Mouse (Mus musculus): ENCODE data around the gene Tctex1d4. TPM values are rescaled to one million over a fixed set of nuclear protein-coding genes. Genes with fewer than 3 reads are reported as not detected.

Gene Tctex1d4
- total RNA-seq, 4 experiments from 2014 or later = not detected

DNA sequence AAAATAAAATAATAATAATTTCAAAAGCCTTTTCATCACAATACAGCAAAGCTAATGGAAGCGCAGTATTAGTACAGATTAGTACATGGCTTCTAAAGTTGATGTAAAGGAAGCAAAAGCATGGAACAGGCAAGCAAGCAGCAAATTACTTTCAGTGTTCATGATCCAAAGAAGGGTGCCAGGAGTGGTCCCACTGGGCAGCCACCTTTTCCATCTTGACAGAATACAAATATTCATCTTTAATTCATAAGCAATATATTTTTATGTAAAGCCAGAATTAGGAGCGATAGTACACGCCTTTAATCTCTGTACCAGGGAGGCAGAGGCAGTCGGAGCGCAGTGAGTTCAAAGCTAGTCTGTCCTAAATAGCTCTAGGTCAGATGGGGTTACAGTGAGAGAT is 7.0 kb upstream of the Tctex1d4 start:
- DNase-seq (ENCODE audit: low spot score in 2 of 2) = no peak

DNA sequence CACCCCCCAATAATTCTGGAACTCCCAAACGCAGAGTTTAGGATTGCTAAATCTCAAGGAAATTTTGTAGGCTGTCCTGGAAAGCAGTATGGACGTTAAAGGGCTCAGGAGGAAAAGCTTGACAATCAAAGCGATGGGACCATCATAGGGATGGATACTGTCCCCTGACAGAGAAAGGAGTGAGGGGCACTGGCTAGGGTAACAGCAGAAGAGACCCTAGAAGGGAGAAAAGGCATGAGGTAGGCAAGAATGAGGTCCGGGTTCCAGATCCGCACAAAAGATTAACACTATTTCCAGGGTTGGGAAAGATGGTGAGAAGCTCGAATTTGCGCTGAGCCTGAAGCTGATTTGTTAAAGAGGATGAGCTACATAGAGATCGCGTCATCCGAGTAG is 6.5 kb upstream of the Tctex1d4 start:
- DNase-seq (ENCODE audit: low spot score in 2 of 2) = no peak

DNA sequence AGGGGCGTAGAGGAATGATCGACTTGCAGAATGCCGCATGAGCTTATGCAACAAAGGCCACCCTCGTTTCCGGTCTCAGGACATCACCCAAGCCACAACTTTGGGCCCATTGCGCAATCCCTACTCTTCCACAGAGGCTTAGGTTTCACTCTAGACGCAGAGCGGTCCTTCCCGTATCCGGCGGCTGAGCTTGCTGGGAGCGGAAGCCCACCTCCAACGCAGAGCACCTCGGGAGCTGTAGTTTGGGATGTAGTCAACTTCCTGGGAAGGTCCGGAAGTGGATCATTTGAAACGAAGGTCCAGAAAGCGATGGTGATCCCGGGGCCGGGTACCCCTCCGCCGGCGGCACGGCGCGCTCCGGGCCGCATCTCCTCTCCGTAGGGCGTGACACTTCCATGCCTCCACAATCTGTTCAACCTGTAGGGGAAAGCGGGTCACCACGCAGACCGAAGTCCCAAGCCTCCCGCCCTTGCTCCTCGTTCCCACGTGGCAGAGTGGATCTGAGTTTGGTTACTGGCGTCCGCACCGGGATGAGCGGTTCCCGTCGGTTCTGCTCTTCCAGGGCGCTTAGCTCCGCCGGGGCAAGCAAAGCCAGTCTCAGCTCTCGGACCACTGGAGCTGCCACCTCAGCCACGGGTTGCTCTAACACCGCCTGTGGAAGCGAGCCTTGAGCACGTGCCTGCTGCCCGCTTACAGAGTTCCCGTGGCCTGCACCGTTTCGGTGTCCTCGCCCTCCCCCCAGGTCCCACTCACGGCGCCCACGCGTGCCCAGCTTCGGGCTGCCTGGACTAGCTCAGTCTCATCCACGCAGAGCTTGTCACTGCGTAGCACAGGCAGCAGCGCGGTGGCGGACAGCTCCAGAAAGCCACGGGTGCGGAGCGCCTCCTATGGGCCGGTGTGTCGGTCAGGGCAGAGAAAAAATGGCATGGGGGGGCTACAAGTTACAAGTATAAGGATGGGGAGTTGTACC is 5.9 kb upstream of the Tctex1d4 start:
- DNase-seq (ENCODE audit: low spot score in 2 of 2) = peak; percentile 85 to 96

DNA sequence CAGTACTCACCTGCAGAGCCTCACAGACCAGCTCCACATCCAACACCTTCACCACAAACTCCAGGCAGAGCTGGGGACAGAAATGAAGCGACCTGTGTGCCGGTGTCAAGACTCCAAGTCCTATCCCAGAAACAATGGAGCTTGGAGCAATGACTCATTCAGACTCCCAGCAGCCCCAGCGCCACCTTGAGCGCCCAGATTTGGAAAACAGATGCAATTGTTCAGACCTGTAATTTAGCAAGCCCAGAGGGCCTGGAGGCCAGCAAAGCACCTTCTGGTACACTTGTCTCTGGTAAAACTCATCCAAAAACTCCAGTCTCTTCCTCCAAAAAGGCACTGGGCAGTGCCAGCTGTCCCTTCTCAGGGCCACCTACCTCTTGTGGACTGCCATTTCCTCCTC is 4.4 kb upstream of the Tctex1d4 start:
- no peak for DNase-seq (ENCODE audit: low spot score in 2 of 2)

DNA sequence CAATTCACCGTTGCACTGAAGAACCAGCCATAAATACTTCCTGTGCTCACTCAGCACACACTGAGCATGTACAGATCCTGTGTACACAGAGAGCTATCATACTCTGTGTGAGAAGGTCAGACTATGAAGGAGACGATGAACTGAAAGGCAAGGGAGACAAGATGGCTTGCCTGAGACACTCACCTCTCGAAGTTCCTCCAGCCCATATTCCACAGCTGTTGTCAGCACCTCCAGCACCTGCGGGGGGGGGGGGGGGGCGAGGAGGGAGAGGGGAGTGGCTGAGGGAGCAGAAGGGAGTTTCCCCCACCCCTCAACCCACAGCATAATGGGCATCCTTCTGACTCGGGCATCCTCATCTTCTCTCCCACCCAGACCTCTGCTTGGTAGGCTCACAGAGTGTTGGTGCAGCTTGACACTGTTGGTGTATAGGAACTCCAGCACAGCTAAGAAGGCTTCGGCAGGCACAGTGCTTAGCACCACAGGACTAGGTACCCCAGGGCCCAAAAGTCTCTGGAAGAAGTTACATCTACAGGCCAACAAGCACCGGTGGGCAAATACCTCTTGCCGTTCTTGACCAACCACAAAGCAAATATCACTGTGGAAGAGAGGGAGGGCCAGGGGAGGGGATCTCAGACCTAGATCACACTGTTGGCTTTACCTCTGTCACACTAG is 2.9 kb upstream of the Tctex1d4 start:
- DNase-seq (ENCODE audit: low spot score in 2 of 2) = no peak

DNA sequence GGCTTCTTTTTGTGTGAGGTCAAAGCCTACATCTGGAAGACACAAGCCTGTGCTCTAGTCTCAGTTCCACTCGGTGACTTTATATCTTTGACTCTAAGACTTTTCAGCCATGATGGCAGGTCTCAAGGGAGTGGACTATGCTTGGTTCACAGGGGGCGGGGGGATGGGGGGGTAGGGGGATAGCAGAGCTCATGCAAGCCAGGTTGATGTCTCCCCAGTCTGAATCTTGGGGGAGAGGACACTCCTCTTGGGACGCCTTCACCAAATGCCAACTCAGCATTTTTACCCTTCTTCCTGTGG is 2.4 kb upstream of the Tctex1d4 start:
- no peak for DNase-seq (ENCODE audit: low spot score in 2 of 2)

DNA sequence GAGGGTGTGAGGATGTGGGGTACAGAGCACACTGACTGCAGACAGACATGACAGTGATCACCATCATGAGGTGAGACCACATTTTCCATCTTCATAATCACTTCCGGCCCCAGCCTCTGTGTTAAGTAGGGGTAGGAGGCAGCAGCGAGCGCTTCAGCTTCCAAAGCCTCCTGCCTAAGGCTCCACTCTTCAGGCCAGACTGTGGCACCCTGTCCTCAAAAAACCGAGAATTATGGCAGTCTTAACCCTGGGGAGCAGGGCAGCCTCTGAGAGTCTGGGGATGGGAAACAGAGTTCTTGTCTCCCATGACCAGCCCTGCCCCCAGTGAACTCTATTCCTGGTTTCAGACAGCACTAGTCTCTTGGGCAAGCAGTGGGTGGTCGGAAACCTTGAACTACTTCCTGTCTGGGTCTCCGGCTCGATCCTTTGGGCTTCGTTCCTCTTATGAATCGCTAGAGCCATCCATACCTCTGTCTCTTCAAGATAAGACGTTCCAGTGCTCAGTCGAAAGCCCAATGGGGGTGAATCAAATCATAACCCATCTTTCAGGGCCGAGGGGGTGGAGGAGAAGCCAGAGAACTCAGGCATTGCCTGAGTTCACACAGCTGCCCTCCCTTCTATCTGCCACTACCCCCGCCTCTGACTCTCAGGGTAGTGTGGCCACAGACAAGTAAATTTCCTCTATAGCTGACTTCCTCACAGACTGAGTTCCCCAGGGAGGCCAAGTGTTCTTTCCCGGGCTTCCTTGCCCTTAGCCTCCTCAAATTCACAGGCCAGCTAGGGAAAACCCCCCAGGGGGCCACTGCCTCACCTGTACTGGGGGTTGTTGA is 1.9 kb upstream of the Tctex1d4 start:
- no peak for DNase-seq (ENCODE audit: low spot score in 2 of 2)

DNA sequence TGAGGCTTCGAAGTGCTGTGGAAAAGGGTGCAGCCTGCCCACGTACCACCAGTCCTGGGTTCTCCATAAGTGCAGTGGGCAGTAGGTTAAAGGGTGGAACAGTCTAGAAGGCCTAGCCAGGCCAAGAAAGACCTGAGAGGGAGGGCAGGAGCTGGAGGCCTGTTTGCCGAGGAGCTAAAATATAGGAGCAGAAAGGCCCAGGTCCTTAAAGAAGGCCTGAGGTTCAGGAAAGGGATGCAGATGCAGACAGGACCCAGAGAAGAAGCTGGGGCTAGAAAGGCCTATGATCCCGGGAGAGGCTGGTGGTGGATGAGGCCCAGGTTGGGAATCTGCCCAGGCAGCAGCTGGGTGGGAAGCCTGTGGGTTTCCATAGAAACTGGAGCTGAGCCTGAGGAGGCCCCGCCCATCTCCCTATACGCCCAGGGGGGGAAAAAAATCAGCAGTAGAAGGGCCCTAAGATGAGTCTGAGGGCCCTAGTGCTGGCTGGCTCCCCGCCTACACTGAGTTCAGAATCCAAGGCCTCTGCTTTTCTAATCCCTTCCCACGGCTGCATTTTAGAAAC is 1.2 kb upstream of the Tctex1d4 start, which contains the start of gene Btbd19:
Gene Btbd19, minus strand, starts transcription at position 378 of the 562 bp plus-strand sequence.
- DNase-seq (ENCODE audit: low spot score in 2 of 2) = peak; percentile 46 to 80

DNA sequence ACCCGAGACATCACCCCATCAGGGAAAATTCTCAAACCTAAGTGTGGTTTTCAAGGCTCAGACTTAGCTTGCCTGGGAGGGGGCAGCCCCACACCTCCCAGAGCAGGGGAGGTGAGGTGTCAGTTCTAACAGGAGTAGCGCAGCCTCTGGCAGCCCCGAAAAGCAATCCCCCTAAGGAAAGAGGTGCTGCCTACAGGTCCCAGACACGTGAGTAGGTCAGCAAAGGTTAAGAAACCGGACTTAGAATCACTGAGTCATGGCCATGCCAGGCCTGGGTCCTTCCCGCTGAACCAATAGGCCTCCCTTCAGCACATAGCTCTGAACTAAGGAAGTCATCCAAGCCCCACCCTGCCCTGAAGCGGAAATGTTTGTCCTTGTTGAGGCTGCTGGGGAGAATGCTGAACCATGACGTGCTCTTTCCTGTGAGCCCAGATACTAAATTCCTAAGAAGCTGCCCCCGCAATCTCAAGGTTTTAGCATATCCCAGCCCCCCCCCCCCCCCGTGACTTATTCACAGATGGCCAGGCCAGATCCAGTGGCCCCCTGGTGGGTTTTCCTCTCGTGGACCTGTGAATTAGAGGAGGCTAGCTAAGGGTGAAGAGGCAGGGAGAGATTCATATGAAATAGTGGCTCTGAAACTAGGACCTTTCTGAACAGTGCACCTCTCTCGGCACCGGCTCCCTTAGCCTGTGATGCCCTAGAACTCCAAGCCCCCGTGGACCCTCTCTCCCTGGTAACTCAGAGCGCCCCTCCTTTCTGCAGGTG is 502 bp upstream of the Tctex1d4 start:
- no peak for DNase-seq (ENCODE audit: low spot score in 2 of 2)

DNA sequence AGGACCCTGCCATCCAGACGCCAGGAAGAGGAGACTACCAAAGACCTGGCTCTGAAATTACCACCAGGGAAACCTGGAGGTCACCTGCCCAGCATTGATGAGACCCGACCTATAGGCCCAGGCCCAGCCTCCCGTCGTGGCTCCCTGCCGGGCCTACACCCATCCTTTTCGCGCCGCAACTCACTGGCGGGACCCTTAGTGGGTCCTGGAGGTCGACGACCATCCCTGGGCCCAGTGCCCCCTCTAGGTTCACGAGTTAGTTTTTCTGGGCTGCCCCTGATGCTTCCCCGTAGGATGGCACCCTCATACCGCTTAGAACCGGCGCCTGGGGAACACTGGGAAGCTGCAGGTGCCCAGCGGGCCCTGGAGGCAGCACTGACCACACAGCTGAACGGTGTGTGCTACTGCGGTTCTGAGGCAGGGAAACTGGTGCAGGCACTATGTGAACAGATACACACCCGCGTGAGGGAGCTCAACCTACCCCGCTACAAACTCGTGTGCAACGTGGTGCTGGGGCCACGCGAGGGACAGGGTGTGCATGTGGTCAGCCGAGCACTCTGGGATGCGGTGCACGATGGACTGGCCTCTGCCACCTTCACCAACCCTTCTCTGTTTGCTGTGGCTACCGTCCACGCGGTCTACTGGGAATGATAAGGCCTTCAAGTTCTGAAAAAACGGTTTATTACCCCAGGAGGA is 1.5 kb downstream of the Tctex1d4 start:
- DNase-seq (ENCODE audit: low spot score in 2 of 2) = no peak

DNA sequence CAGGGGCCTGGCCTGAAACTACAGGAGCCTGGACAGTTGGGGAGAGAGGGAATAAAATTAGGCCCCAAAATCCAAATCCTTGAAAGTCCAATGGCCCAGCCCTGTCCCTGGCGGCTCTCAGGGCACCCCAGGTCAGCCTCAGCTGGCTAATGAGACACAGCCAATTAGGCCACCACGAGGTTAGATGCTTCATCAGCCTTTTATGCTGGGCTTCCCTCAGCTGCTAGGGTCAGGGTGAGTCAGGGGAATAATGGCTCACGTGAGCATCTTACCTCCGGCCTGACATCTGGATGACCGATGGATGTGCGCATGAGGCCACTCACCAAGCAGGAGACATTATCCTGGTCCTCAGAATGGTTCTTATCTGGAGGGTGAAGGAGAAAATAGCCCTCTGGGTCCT is 4.2 kb downstream of the Tctex1d4 start:
- no peak for DNase-seq (ENCODE audit: low spot score in 2 of 2)

DNA sequence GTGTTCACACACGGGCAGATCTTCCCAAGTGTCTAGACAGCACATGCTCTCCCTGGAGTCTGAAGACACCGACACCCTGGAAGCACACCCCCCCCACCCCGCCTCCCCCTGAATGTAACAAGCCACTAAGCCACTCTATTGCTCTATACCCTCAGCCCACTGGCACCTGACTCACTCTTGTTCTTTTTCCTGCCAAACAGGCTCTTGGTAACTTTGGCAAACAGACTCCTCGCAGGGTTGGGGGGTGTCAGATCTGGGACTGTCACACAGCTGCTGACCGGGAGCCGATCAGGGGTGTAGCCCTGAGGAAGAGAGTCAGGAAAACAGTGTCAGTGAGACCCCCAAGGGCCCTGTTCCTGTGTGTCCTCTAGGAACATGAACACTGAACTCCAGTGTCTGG is 4.6 kb downstream of the Tctex1d4 start:
- no peak for DNase-seq (ENCODE audit: low spot score in 2 of 2)

DNA sequence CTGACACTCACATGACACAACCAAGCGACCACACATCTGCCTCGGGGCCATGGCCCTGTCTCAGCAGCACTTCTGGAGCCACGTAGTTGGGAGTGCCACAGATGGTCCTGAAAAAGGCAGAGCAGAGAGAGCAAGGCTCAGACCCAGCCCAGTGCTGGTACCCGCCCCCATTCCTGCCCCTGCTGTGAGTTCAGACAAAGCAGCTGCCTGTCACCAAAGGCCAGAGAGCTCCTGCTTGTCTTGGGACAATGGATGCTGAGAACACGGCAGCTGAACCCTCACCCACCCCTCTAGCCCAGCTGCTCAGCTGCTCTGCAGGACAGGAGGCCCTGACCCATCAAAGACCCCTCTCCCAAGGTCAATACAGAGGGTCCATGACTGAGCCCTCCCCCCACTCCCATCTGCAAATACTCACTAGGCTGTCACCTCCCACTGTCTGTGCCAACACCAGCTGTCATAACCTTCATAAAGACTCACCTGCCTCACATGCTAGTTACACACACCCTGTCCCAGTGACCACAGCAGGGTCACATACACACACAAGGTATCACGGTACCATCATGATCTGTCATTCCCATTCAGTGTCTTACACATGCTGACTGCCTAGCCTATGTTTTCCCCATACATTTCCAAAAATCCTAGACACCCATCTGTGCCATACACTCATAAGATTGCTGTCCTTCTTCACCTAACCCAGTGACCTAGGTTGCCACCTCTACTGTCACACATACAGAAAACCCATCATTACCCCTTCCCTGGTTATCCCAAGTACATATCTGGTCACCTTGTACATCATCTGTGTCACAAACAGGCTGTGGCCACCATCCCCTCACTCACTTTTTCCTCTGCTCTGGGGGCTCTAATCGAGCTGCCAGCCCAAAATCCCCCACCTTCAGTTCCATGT is 5.5 kb downstream of the Tctex1d4 start:
- no peak for DNase-seq (ENCODE audit: low spot score in 2 of 2)

DNA sequence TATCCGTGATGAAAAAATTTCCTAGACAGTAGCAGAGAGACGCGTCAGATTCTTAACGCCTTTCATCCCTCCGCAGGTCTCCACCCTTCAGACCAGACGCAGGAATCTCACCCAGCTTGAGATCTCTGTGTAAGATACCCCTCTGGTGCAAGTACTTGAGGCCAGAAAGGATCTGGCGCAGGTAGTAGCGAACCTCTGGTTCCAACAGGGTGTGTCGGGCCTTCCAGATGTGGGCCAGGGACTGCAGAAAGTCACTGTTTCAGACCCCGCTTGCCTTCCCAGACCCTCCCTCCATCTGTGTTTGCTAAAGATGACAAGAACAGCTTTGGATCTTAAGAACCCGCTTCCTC is 6.2 kb downstream of the Tctex1d4 start:
- DNase-seq (ENCODE audit: low spot score in 2 of 2) = no peak

DNA sequence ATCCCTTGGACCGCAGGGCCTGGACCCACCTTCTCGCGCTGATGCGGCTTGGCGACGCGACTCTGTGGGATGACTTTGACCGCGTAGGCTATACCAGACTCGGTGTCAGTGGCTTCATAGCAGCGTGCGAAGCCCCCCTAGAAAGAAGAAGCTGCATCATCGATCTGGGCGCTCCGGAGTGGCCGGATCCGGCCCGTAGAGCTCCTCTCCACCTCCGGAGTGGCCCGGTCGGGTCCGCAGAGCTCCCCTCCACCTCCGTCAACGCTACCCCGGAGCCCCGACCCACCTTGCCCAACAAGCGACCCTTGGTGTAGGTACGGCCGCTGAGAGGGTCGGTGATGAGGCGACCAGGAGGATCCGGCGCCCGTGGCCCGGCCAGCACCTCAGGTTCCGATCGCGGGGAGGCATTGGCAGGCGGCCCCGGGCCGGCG is 6.8 kb downstream of the Tctex1d4 start:
- no peak for DNase-seq (ENCODE audit: low spot score in 2 of 2)

DNA sequence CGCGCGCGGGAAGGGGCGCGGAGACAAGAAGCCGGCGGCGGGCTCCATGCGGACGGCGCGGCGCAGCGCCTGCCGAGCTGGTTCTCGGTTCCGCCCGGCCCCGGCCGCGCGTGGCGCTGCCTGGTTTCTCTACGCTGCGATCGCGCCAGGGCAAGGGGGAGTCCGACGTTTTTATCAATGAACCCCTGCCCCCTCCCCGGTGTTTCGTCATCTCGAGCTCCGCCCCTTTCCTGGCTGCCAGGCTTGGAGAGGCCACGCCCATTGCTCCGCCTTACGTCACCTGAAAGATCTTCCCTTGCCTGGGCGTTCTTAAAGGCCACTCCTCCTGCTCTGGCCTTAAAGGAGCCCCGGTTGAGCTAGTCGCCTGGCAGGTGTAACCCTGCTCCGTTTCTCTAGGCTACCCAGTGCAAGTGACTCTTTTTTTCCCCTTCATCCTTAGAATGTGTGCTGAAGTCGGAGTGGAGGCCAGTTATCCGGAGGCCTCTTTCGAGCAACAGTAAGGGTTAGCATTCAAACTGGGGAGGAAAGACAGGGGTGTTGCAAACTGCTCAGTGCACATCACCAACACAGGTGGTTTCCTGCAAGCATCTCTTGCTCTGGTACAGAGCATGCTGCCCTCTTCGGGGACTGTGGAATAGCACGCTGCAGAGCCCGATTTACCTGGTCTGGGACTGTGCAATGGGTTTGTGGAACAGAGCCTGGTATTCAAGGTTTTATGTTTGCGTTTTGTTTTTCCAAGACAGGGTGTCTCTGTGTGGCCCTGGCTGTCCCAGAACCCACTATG is 7.4 kb downstream of the Tctex1d4 start, which contains the start of gene Plk3:
Gene Plk3, minus strand, starts transcription at position 147 of the 784 bp plus-strand sequence.
- DNase-seq (ENCODE audit: low spot score in 2 of 2) = peak; percentile 96

DNA sequence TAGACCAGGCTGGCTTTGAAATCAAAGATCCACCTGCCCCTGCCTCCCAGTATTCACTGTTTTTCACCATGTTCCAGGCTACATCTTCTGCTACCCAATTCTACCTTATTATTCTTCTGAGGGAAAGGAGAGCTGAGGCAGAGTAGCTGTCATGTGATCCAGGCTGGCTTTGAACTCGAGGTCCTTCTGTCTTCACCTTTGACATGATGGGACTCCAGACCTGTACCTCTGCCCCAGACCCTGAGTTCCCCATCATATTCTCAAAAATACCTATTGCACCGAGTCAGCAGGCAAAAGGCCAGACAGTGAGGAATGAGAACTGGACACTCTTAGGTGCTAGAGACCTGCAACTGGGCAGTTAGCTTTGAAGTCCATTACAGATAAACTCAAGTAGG is 8.0 kb downstream of the Tctex1d4 start:
- no peak for DNase-seq (ENCODE audit: low spot score in 2 of 2)

DNA sequence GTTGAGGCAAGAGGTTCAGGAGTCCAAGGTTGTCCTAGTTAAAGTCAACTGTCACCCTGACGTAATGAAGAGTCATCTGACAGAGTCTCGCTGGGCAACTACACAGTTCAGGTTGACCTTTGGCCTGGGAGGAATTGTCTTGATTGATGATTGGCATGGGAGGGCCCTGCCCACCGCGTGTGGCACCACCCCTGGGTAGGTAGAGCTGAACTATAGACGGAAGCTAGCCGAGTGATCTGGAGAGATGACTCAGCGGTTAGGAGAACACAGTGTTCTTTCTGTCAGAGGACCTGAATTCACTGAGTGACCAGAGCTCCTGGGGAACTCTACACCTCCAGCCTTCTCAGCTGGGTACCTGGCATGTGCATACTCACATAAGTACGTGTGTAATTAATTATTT is 9.4 kb downstream of the Tctex1d4 start:
- DNase-seq (ENCODE audit: low spot score in 2 of 2) = no peak
